Mouse (Mus musculus) spleen, adult 2 months (tissue): ENCODE results near the gene Gpr50. TPM values are rescaled to one million over a fixed set of nuclear protein-coding genes. Genes with fewer than 3 reads are reported as not detected.

ENCODE experiments used
- DNase-seq, 2 experiments: peaks; one replicate each; pipeline versions ENCODE4 v3.0.0 to v3.0.0-alpha.2; 2012 to 2021; ENCODE audit warnings: low spot score in 2 of 2, low read depth in 1 of 2
- H3K27ac ChIP-seq: fragments of 200-500 bp; 2 replicates; pipeline ENCODE4 v1.5.1; 2012; ENCODE audit warnings: low read length, inconsistent platforms; ENCODE audit not compliant: insufficient read depth
- H3K27me3 ChIP-seq: fragments of 200-500 bp; 2 replicates; pipeline ENCODE4 v1.6.1; 2012; ENCODE audit warnings: mild to moderate bottlenecking, moderate library complexity, low read length, inconsistent platforms; ENCODE audit not compliant: control insufficient read depth, insufficient read depth
- H3K36me3 ChIP-seq: fragments of 200-500 bp; 2 replicates; pipeline ENCODE4 v1.6.1; 2012; ENCODE audit warnings: mild to moderate bottlenecking, low read length, inconsistent platforms; ENCODE audit not compliant: control insufficient read depth, insufficient read depth
- H3K4me1 ChIP-seq: fragments of 200-500 bp; 2 replicates; pipeline ENCODE4 v1.6.1; 2011; ENCODE audit warnings: inconsistent platforms; ENCODE audit not compliant: control insufficient read depth, insufficient read depth, insufficient read length
- H3K4me3 ChIP-seq: fragments of 200-500 bp; 2 replicates; pipeline ENCODE4 v1.5.1; 2011; ENCODE audit warnings: mild to moderate bottlenecking, inconsistent platforms; ENCODE audit not compliant: insufficient read depth, insufficient read length; ENCODE audit errors: extremely low read depth
- CTCF ChIP-seq: fragments of 200-500 bp; IDR thresholded peaks from 2 replicates; pipeline ENCODE4 v1.5.1; 2011; ENCODE audit warnings: mild to moderate bottlenecking, inconsistent platforms; ENCODE audit not compliant: insufficient read depth, insufficient read length, insufficient replicate concordance; ENCODE audit errors: extremely low read depth
- POLR2A ChIP-seq: fragments of 200-500 bp; IDR thresholded peaks from 2 replicates; pipeline ENCODE4 v1.6.1; 2011; ENCODE audit warnings: low read depth, low read length, inconsistent platforms
- WGBS: fragments of 180-500 bp; shearing (Covaris S2); methylation state at CpG from one replicate; pipeline ENCODE4 v1.1.7; 2018; 5-methylcytosine and 5-hydroxymethylcytosine counted together
- polyA plus RNA-seq: library from polyadenylated mRNA; depleted of rRNA; stranded (reverse); fragments of >200 nt; gene quantifications from 2 replicates; pipeline ENCODE4 v1.2.3, GENCODE M21; 2012; rRNA removed

Gpr50 gene
- polyA plus RNA-seq, 1 experiment: not detected

DNA sequence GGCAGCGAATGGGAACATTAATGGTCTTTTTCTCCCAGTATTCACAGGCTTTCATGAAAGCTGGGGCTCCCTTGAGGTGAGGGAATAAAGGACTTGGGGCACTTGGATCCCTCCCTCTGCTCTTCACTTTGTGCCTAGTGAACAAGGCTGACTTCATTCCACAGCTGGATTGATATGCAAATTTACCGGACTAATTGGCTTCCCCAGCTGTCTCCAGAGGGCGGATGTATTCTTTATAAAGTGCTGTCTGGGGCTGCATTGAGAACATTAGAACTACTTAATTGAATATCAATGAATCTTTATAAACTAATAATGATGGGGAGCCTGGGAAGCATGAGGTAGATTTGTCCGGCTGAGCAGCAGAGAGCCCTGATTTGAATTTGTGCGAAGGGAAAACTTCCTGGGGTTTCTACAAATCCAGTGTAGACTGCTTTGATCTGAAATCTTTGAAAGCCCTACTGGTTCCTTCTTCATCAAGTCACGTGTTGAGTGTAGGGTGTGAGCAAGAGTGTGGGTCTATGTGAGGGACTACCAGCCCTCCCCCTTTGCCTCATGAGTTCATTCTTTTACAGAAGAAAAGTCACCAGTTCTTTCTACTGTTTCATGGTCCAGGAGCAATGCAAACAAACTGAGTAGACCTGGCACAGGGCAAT is 37.5 kb downstream of the Gpr50 start:
- H3K27ac ChIP-seq: no peak overlapping the region
- H3K4me1 ChIP-seq: no peaks in the 10 kb centered on the region
- H3K4me3 ChIP-seq: no peak overlapping the region
- no peaks in the 10 kb centered on the region for H3K36me3 ChIP-seq
- WGBS: 36% methylated on average over 6 of the region's 6 CpGs
- no peak for DNase-seq
- TF ChIP-seq POLR2A (no peak), CTCF (no peak)
- no peaks in the 10 kb centered on the region for H3K27me3 ChIP-seq

Other genes starting within 250 kb of the Gpr50 start
- 3.6 and 3.8 TPM in 2 replicates for gene Cd99l2, start 170.8 kb upstream of the Gpr50 start, polyA plus RNA-seq
- 6.2 and 10.6 TPM in 2 replicates for gene Hmgb3, start 107.7 kb upstream of the Gpr50 start, polyA plus RNA-seq
- gene Vma21, start 152.3 kb downstream of the Gpr50 start, polyA plus RNA-seq: 1.1 and 1.3 TPM in 2 replicates